Mouse (Mus musculus) embryonic fibroblast, embryonic 13.5 days (primary cell): Measurements from ENCODE around the gene Nup155.

Experiments
- CTCF ChIP-seq: IDR thresholded peaks from 2 replicates; pipeline ENCODE4 v1.5.1; 2011; ENCODE audit warnings: mild to moderate bottlenecking, control low read depth, low read length, moderate library complexity, borderline replicate concordance; ENCODE audit not compliant: insufficient read depth
- POLR2A ChIP-seq: IDR thresholded peaks from 2 replicates; pipeline ENCODE4 v1.6.1; 2011; ENCODE audit warnings: low read depth, mild to moderate bottlenecking, control low read depth, low read length, moderate library complexity

DNA sequence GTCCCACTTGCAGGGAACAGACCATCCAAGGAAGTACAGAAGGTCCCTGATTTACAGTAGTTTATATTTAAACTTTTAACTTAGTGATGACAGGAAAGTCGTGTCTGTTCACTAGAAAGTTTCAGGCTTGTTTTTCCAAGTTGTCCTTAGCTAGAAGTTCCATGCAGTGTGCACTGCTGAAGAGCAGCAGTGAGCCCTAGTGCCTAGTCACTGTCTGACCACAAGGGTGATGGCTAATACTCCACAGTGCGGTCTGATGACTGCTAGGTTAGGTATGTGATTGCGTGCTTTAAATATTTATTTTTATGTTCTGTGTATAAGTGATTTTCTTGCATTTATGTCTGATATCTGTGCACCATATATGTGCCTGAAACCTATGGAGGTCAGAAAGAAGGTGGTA, 81.4 kb downstream of the Nup155 start:
- TF ChIP-seq POLR2A (no peak), CTCF (no peak; the same call in 1 of the 2 replicates)
